Mouse (Mus musculus) cerebellum, adult 2 months (tissue): ENCODE measurements around the gene Tff2.

Source experiments
- CTCF ChIP-seq: fragments of 200-500 bp; IDR thresholded peaks from 2 replicates; pipeline ENCODE4 v1.5.1; 2011; ENCODE audit warnings: low read depth, mild to moderate bottlenecking, control low read depth, low read length, moderate library complexity, borderline replicate concordance; ENCODE audit not compliant: insufficient read depth
- POLR2A ChIP-seq: fragments of 200-500 bp; IDR thresholded peaks from 2 replicates; pipeline ENCODE4 v1.6.1; 2011; ENCODE audit warnings: low read length, control low read depth, borderline replicate concordance; ENCODE audit not compliant: insufficient read depth

- TF ChIP-seq CTCF (no peak), POLR2A (no peak)
Measured at GRCm38 (mm10) chr17:31181490-31181889, 37.4 kb upstream of the Tff2 start.
